Mouse (Mus musculus): ENCODE results near the gene 1700025G04Rik. TPM values are rescaled to one million over a fixed set of nuclear protein-coding genes. Genes with fewer than 3 reads are reported as not detected.

The 1700025G04Rik gene
- polyA plus RNA-seq (2014; fragmentation: Illumina TruSeq; extraction: RNeasy Lipid Tissue Mini Kit (QIAGEN cat#74804); ENCODE audit: low read depth, low replicate concordance), result 7.0 TPM

GRCm38 (mm10) chr1:152090018-152090553, at the start of gene 1700025G04Rik:
Gene 1700025G04Rik, minus strand, starts transcription at chr1:152090125.

Data from adipose tissue, adult 10 weeks (tissue).